Mouse (Mus musculus) olfactory bulb, adult 2 months (tissue): ENCODE data around the gene Rgs14. TPM values are rescaled to one million over a fixed set of nuclear protein-coding genes. Genes with fewer than 3 reads are reported as not detected.

Source experiments
- H3K27ac ChIP-seq: fragments of 200-500 bp; 2 replicates; pipeline ENCODE4 v1.5.1; 2012; ENCODE audit warnings: low read depth, low read length; ENCODE audit not compliant: insufficient read depth
- H3K4me1 ChIP-seq: fragments of 200-500 bp; 2 replicates; pipeline ENCODE4 v1.6.1; 2012; ENCODE audit warnings: low read length; ENCODE audit not compliant: control insufficient read depth, insufficient read depth
- H3K4me3 ChIP-seq: fragments of 200-500 bp; 2 replicates; pipeline ENCODE4 v1.5.1; 2012; ENCODE audit warnings: mild to moderate bottlenecking, low read depth, low read length, moderate library complexity; ENCODE audit not compliant: insufficient read depth
- CTCF ChIP-seq: fragments of 200-500 bp; IDR thresholded peaks from 2 replicates; pipeline ENCODE4 v1.5.1; 2012; ENCODE audit warnings: low read depth, mild to moderate bottlenecking, low read length, moderate library complexity; ENCODE audit not compliant: insufficient read depth
- POLR2A ChIP-seq: fragments of 200-500 bp; IDR thresholded peaks from 2 replicates; pipeline ENCODE4 v1.6.1; 2012; ENCODE audit warnings: mild to moderate bottlenecking, low read depth, low read length, moderate library complexity; ENCODE audit not compliant: insufficient read depth
- WGBS: fragments of 180-500 bp; shearing (Covaris S2); methylation state at CpG from one replicate; pipeline ENCODE4 v1.1.7; 2018; 5-methylcytosine and 5-hydroxymethylcytosine counted together
- polyA plus RNA-seq: library from polyadenylated mRNA; stranded (reverse); fragments of >200 nt; gene quantifications from 2 replicates; pipeline ENCODE4 v1.2.4, GENCODE M21; 2012; ENCODE audit warnings: low replicate concordance; ENCODE audit not compliant: missing spikeins, insufficient read depth, insufficient read length

The Rgs14 gene
- polyA plus RNA-seq, 1 experiment: not detected

- Histone ChIP-seq H3K4me1 (peaks cover 16% of the 10 kb centered on the region), H3K4me3 (peak overlapping the region; percentile 27; the same call in 1 of the 2 replicates), H3K27ac (no peak overlapping the region)
- TF ChIP-seq CTCF: no peak
- no peak for TF ChIP-seq POLR2A
- 53% methylated on average over 3 of the region's 3 CpGs for WGBS
Observed at GRCm38 (mm10) chr13:55370234-55370633, 702 bp downstream of the Rgs14 start.

GRCm38 (mm10) chr13:55371007-55371681 lies 1.6 kb downstream of the Rgs14 start:
- H3K4me3 ChIP-seq: no peak overlapping the region
- 66% methylated on average over 8 of the region's 8 CpGs for WGBS
- no peak overlapping the region for H3K27ac ChIP-seq

GRCm38 (mm10) chr13:55371740-55372139 lies 2.2 kb downstream of the Rgs14 start:
- Histone ChIP-seq H3K4me1 (peaks cover 16% of the 10 kb centered on the region), H3K4me3 (no peak overlapping the region), H3K27ac (no peak overlapping the region)
- WGBS: 68% methylated on average over 5 of the region's 5 CpGs
- no peak for TF ChIP-seq POLR2A
- no peak for TF ChIP-seq CTCF

More at GRCm38 (mm10) chr13:55371007-55371681, 1.6 kb downstream of the Rgs14 start:
- TF ChIP-seq CTCF (no peak), POLR2A (no peak)
- peaks cover 16% of the 10 kb centered on the region for H3K4me1 ChIP-seq

GRCm38 (mm10) chr13:55374206-55374924 lies 4.8 kb downstream of the Rgs14 start:
- no peak overlapping the region for H3K27ac ChIP-seq
- peaks cover 15% of the 10 kb centered on the region for H3K4me1 ChIP-seq
- TF ChIP-seq POLR2A: no peak
- no peak for TF ChIP-seq CTCF
- 59% methylated on average over 6 of the region's 6 CpGs for WGBS
- H3K4me3 ChIP-seq: no peak overlapping the region

- Histone ChIP-seq H3K4me3 (no peak overlapping the region), H3K27ac (no peak overlapping the region), H3K4me1 (peaks cover 7% of the 10 kb centered on the region; the same call in 1 of the 2 replicates)
- no peak for TF ChIP-seq POLR2A
- TF ChIP-seq CTCF: no peak
- WGBS: 41% methylated on average over 2 of the region's 2 CpGs
Observed at GRCm38 (mm10) chr13:55375877-55376276, 6.3 kb downstream of the Rgs14 start.

- 31% methylated on average over 32 of the region's 32 CpGs for WGBS
- no peak overlapping the region for H3K4me3 ChIP-seq
- H3K27ac ChIP-seq: no peak overlapping the region
- TF ChIP-seq CTCF (no peak), POLR2A (no peak)
- H3K4me1 ChIP-seq: peaks cover 10% of the 10 kb centered on the region
Observed at GRCm38 (mm10) chr13:55378907-55379580, 9.5 kb downstream of the Rgs14 start.

- H3K4me3 ChIP-seq: no peak overlapping the region
- H3K27ac ChIP-seq: no peak overlapping the region
- WGBS: 73% methylated on average over 4 of the region's 4 CpGs
- TF ChIP-seq POLR2A (no peak), CTCF (no peak)
- H3K4me1 ChIP-seq: peaks cover 6% of the 10 kb centered on the region; the same call in 1 of the 2 replicates
Observed at GRCm38 (mm10) chr13:55381790-55382189, 12.3 kb downstream of the Rgs14 start.

- Histone ChIP-seq H3K4me1 (no peaks in the 10 kb centered on the region), H3K27ac (no peak overlapping the region), H3K4me3 (no peak overlapping the region)
- WGBS: 83% methylated on average over 3 of the region's 3 CpGs
- TF ChIP-seq POLR2A (no peak), CTCF (no peak)
Observed at GRCm38 (mm10) chr13:55390644-55391043, 21.1 kb downstream of the Rgs14 start.

- TF ChIP-seq CTCF (no peak), POLR2A (no peak)
- H3K4me3 ChIP-seq: no peak overlapping the region
- WGBS: 61% methylated on average over 1 of the region's 1 CpGs
- H3K4me1 ChIP-seq: no peaks in the 10 kb centered on the region
- H3K27ac ChIP-seq: no peak overlapping the region
Observed at GRCm38 (mm10) chr13:55391626-55392029, 22.1 kb downstream of the Rgs14 start.
